ENCODE assay signal across 9 mouse cellular contexts in genomic region chr2:121957216-121957792, GRCm38 (mm10). TPM values are rescaled to one million over a fixed set of nuclear protein-coding genes. Genes with fewer than 3 reads are reported as not detected.
DNase-seq lines count a peak whose midpoint lies in the region; ATAC-seq and TF ChIP-seq lines count a peak whose summit lies in the region.
"Had no signal": no experiment of that assay in that cellular context is flagged by ENCODE, and none has a peak within 500 bp of the region (broad histone marks: within the 10 kb centered on the region; RNA-seq: fewer than 3 reads in every experiment).

No protein-coding gene starts in this region.

- TF ChIP-seq CTCF in MEL (IDR thresholded peaks at IDR 0.05 in 2 of 3, conservative IDR thresholded peaks at IDR 0.05 in 1 of 3; ENCODE audit: control insufficient read depth in 1 of 3, insufficient read depth in 1 of 3, low read depth in 2 of 3, low read length in 3 of 3, poor library complexity in 1 of 3, severe bottlenecking in 1 of 3) = no peak
- TF ChIP-seq CTCF in forebrain, postnatal 0 days (IDR thresholded peaks at IDR 0.05; ENCODE audit: low read depth) = no peak

- peak overlapping the region; percentile 96 for H3K27ac ChIP-seq in heart, embryonic 15.5 days
- no peak overlapping the region; the same call in 1 of the 2 replicates for H3K27ac ChIP-seq in MEL (ENCODE audit: control insufficient read depth, low read depth, low read length)
- H3K27ac ChIP-seq in forebrain, postnatal 0 days (ENCODE audit: low read depth, low read length) = no peak overlapping the region
- no peak overlapping the region for H3K27ac ChIP-seq in midbrain, embryonic 11.5 days (ENCODE audit: low read depth, low read length)

- 5% methylated on average over 8 of the region's 8 CpGs for WGBS in heart, embryonic 15.5 days
- 8% methylated on average over 8 of the region's 8 CpGs for WGBS in forebrain, postnatal 0 days
- WGBS in midbrain, embryonic 11.5 days = 18% methylated on average over 8 of the region's 8 CpGs

- H3K36me3 ChIP-seq in heart, embryonic 15.5 days = 0 out of 2 replicates have a peak, but pooled peaks cover 5% of the 10 kb centered on the region
- peaks cover 8 to 14% of the 10 kb centered on the region in 2 experiments for H3K36me3 ChIP-seq in MEL (ENCODE audit: control insufficient read depth in 1 of 2, insufficient read depth in 2 of 2, low read length in 2 of 2)
- H3K36me3 ChIP-seq in forebrain, postnatal 0 days (ENCODE audit: insufficient read depth) = peaks cover 4% of the 10 kb centered on the region; the same call in 1 of the 2 replicates
- no peaks in the 10 kb centered on the region for H3K36me3 ChIP-seq in midbrain, embryonic 11.5 days (ENCODE audit: control insufficient read depth, insufficient read depth, low read length)

- TF ChIP-seq EP300 in MEL (IDR thresholded peaks at IDR 0.05; ENCODE audit: low read depth in 1 of 2, low read length in 2 of 2) = no peak

- DNase-seq in heart, postnatal 25 days (ENCODE audit: low spot score) = no peak
- peak; percentile 52 for DNase-seq in MEL (ENCODE audit: low read depth, low spot score)
- no peak for DNase-seq in forebrain, postnatal 0 days
- no peak for DNase-seq in midbrain, embryonic 11.5 days (ENCODE audit: low spot score, missing footprints)
- DNase-seq in ovary, postnatal 10 days (ENCODE audit: low spot score) = no peak
- no peak for DNase-seq in gastrocnemius, postnatal 4 days (ENCODE audit: low spot score in 2 of 2)
- no peak for DNase-seq in kidney, adult 11 months

- TF ChIP-seq POLR2A in MEL (IDR thresholded peaks at IDR 0.05; ENCODE audit: control insufficient read depth in 1 of 2, insufficient read depth in 1 of 2, low read depth in 1 of 2, low read length in 2 of 2, poor library complexity in 1 of 2) = no peak

- intact Hi-C loops in heart, postnatal 25 days (cut with DNase I) = loop anchor here (2.0 kb wide), 1 partner anchor 71 kb away; the partner anchor contains the start of gene Eif3j1

- peaks cover 19% of the 10 kb centered on the region for H3K4me1 ChIP-seq in heart, embryonic 15.5 days (replicated peaks)
- peaks cover 0 to 3% of the 10 kb centered on the region in 2 experiments; a peak in 2 of 4 replicates for H3K4me1 ChIP-seq in MEL (ENCODE audit: control insufficient read depth in 1 of 2, insufficient read depth in 2 of 2, low read length in 2 of 2)
- peaks cover 14% of the 10 kb centered on the region; the same call in 1 of the 2 replicates for H3K4me1 ChIP-seq in forebrain, postnatal 0 days (ENCODE audit: insufficient read depth)
- peaks cover 20% of the 10 kb centered on the region for H3K4me1 ChIP-seq in midbrain, embryonic 11.5 days (ENCODE audit: control insufficient read depth, insufficient read depth, low read length)

- peak overlapping the region; percentile 90 for H3K9ac ChIP-seq in heart, embryonic 15.5 days
- peak overlapping the region; percentile 98 for H3K9ac ChIP-seq in MEL (ENCODE audit: control insufficient read depth, low read depth, low read length, poor library complexity, severe bottlenecking)
- peak overlapping the region; percentile 92 for H3K9ac ChIP-seq in forebrain, postnatal 0 days
- peak overlapping the region; percentile 94 for H3K9ac ChIP-seq in midbrain, embryonic 11.5 days (ENCODE audit: low read length)

- no peak for ATAC-seq in heart, embryonic 15.5 days (replicated peaks; ENCODE audit: insufficient number of reproducible peaks, insufficient read depth, low FRiP score, low read depth)
- ATAC-seq in forebrain, postnatal 0 days = no peak
- ATAC-seq in midbrain, embryonic 11.5 days (ENCODE audit: low FRiP score) = no peak

- no peak for TF ChIP-seq RAD21 in MEL (IDR thresholded peaks at IDR 0.05; ENCODE audit: low read depth, low read length)

- no peaks in the 10 kb centered on the region for H3K9me3 ChIP-seq in heart, embryonic 15.5 days (replicated peaks)
- no peaks in the 10 kb centered on the region for H3K9me3 ChIP-seq in MEL (replicated peaks; ENCODE audit: insufficient read depth, low read length)
- H3K9me3 ChIP-seq in forebrain, postnatal 0 days (ENCODE audit: low read length) = no peaks in the 10 kb centered on the region
- H3K9me3 ChIP-seq in midbrain, embryonic 11.5 days (ENCODE audit: control insufficient read depth, low read length) = no peaks in the 10 kb centered on the region

- H3K79me2 ChIP-seq in MEL (ENCODE audit: control insufficient read depth, insufficient read depth, low read length, poor library complexity) = peaks cover 32% of the 10 kb centered on the region

- H3K4me3 ChIP-seq in heart, embryonic 15.5 days = peak overlapping the region; percentile 72
- peak overlapping the region; percentile 73 to 100 for H3K4me3 ChIP-seq in MEL (ENCODE audit: control insufficient read depth in 1 of 2, insufficient read depth in 1 of 2, low read depth in 2 of 2, low read length in 2 of 2)
- peak overlapping the region; percentile 82 for H3K4me3 ChIP-seq in forebrain, postnatal 0 days (ENCODE audit: low read depth, low read length)
- peak overlapping the region; percentile 93 for H3K4me3 ChIP-seq in midbrain, embryonic 11.5 days (ENCODE audit: low read depth, low read length)

- peak overlapping the region; percentile 75 for H3K4me2 ChIP-seq in heart, embryonic 15.5 days
- H3K4me2 ChIP-seq in forebrain, postnatal 0 days (ENCODE audit: low read depth) = peak overlapping the region; percentile 70
- H3K4me2 ChIP-seq in midbrain, embryonic 11.5 days = peak overlapping the region; percentile 56

- no peaks in the 10 kb centered on the region for H3K27me3 ChIP-seq in heart, embryonic 15.5 days
- no peaks in the 10 kb centered on the region for H3K27me3 ChIP-seq in MEL (ENCODE audit: control insufficient read depth in 1 of 2, insufficient read depth in 2 of 2, low read length in 2 of 2)
- H3K27me3 ChIP-seq in forebrain, postnatal 0 days (ENCODE audit: insufficient read depth, low read length) = no peaks in the 10 kb centered on the region
- H3K27me3 ChIP-seq in midbrain, embryonic 11.5 days (ENCODE audit: control insufficient read depth, insufficient read depth, low read length) = no peaks in the 10 kb centered on the region

TF ChIP-seq in MEL, 35 proteins besides CTCF, POLR2A, EP300 and RAD21:
- 0 out of 2 replicates have a peak, but pooled peaks have one; percentile 5 for TF ChIP-seq SIN3A (IDR thresholded peaks at IDR 0.05; ENCODE audit: low read length)
- peak; percentile 51; the same call in 1 of the 2 replicates for TF ChIP-seq RCOR1 (IDR thresholded peaks at IDR 0.05; ENCODE audit: low read depth, low read length)
- TF ChIP-seq HCFC1 (IDR thresholded peaks at IDR 0.05; ENCODE audit: low read depth, low read length) = no peak
- TF ChIP-seq GATA1 (IDR thresholded peaks at IDR 0.05; ENCODE audit: low read depth, low read length) = peak; percentile 54
- TF ChIP-seq MEF2A (IDR thresholded peaks at IDR 0.05; ENCODE audit: extremely low read depth, insufficient replicate concordance, low read depth, low read length, poor library complexity, severe bottlenecking) = no peak
TF ChIP-seq in MEL: peak in this region for 3.

RNA-seq across cellular contexts. Expression of gene Mageb3, which starts 1.4 kb away (rescaled TPM):
- polyA plus RNA-seq in heart, embryonic 15.5 days (2015; fragmentation: Nextera tagmentation; extraction: Ambion mirVana) = 0.05 and 0.06 TPM in 2 replicates
- not detected for total RNA-seq in heart, postnatal 25 days (2021)
- not detected in 2 replicates for total RNA-seq in MEL (2012; rRNA removed)
- polyA plus RNA-seq in MEL (2012; ENCODE audit: insufficient read depth in 1 of 2, insufficient read length in 2 of 2, low read depth in 1 of 2, low replicate concordance in 2 of 2, missing spikeins in 1 of 2) = under 1 TPM in 1 of 2 experiments, not detected in 1; 0.03 TPM
- 0.81 TPM in 1 of 2 replicates, not detected in the other for total RNA-seq in forebrain, postnatal 0 days (2014; rRNA removed)
- polyA plus RNA-seq in forebrain, postnatal 0 days (2015; fragmentation: Nextera tagmentation; extraction: Ambion mirVana) = 0.08 and 0.29 TPM in 2 replicates
- polyA plus RNA-seq in midbrain, embryonic 11.5 days (2014; fragmentation: Nextera tagmentation; extraction: Ambion mirVana) = 0.34 and 0.55 TPM in 2 replicates
- under 1 TPM; 0.21 to 0.27 TPM for total RNA-seq in gastrocnemius, postnatal 4 days (2021)
- polyA plus RNA-seq: small intestine, adult 2 months had no signal

RNA-seq across cellular contexts. Expression of gene Ctdspl2, which starts 1.5 kb away (rescaled TPM):
- polyA plus RNA-seq in heart, embryonic 15.5 days (2015; fragmentation: Nextera tagmentation; extraction: Ambion mirVana) = 32.2 and 34.0 TPM in 2 replicates
- total RNA-seq in heart, postnatal 25 days (2021) = 10 to 100 TPM; 14.8 to 15.8 TPM
- 23.2 and 25.6 TPM in 2 replicates for total RNA-seq in MEL (2012; rRNA removed)
- 10 to 100 TPM; 16.6 to 57.2 TPM for polyA plus RNA-seq in MEL (2012; ENCODE audit: insufficient read depth in 1 of 2, insufficient read length in 2 of 2, low read depth in 1 of 2, low replicate concordance in 2 of 2, missing spikeins in 1 of 2)
- 58.2 and 61.6 TPM in 2 replicates for total RNA-seq in forebrain, postnatal 0 days (2014; rRNA removed)
- 23.5 and 30.7 TPM in 2 replicates for polyA plus RNA-seq in forebrain, postnatal 0 days (2015; fragmentation: Nextera tagmentation; extraction: Ambion mirVana)
- 55.4 and 60.3 TPM in 2 replicates for polyA plus RNA-seq in midbrain, embryonic 11.5 days (2014; fragmentation: Nextera tagmentation; extraction: Ambion mirVana)
- total RNA-seq in gastrocnemius, postnatal 4 days (2021) = 10 to 100 TPM; 32.8 to 39.0 TPM
